In genomic region chr10:93751302-93751701, GRCm38 (mm10) we compare ENCODE assay signal across 22 mouse cellular contexts.
DNase-seq lines count a peak whose midpoint lies in the region; ATAC-seq and TF ChIP-seq lines count a peak whose summit lies in the region.
"Had no signal": no experiment of that assay in that cellular context is flagged by ENCODE, and none has a peak within 500 bp of the region (broad histone marks: within the 10 kb centered on the region; RNA-seq: fewer than 3 reads in every experiment).

No protein-coding gene starts in this region.

- DNase-seq in midbrain, embryonic 10.5 days (ENCODE audit: low spot score), result peak; percentile 19
- peak; percentile 26 for DNase-seq in midbrain, postnatal 0 days (ENCODE audit: low spot score)
- no peak for DNase-seq in cerebellum, postnatal 25 days
- no peak for DNase-seq in natural killer cell, adult 2 months (ENCODE audit: low spot score in 2 of 2)
- DNase-seq: adrenal gland, postnatal 14 days; cerebellum, adult 2 months; heart, postnatal 36 days; kidney, postnatal 10 days; lung, embryonic 14.5 days; right cerebral cortex, postnatal 14 days had no signal

- peaks cover 21% of the 10 kb centered on the region for H3K4me1 ChIP-seq in midbrain, embryonic 10.5 days
- peaks cover 4% of the 10 kb centered on the region for H3K4me1 ChIP-seq in midbrain, embryonic 16.5 days (ENCODE audit: control insufficient read depth, insufficient read depth, low read length)
- H3K4me1 ChIP-seq in hindbrain, embryonic 16.5 days (ENCODE audit: control insufficient read depth, insufficient read depth, low read depth, low read length), result no peaks in the 10 kb centered on the region
- no peaks in the 10 kb centered on the region for H3K4me1 ChIP-seq in midbrain, postnatal 0 days (ENCODE audit: insufficient read depth, low read length)
- H3K4me1 ChIP-seq: heart, embryonic 12.5 days; stomach, embryonic 15.5 days had no signal

- no peak overlapping the region for H3K27ac ChIP-seq in midbrain, embryonic 10.5 days (replicated peaks)
- H3K27ac ChIP-seq in midbrain, embryonic 16.5 days (ENCODE audit: low read length), result no peak overlapping the region
- no peak overlapping the region for H3K27ac ChIP-seq in hindbrain, embryonic 16.5 days (ENCODE audit: low read depth, low read length)
- no peak overlapping the region for H3K27ac ChIP-seq in midbrain, postnatal 0 days (ENCODE audit: low read depth, low read length)
- H3K27ac ChIP-seq: left cerebral cortex, adult 2 months; liver, embryonic 12.5 days; stomach, embryonic 15.5 days had no signal

- H3K4me2 ChIP-seq in midbrain, embryonic 16.5 days (ENCODE audit: low read length), result no peak overlapping the region
- no peak overlapping the region for H3K4me2 ChIP-seq in hindbrain, embryonic 16.5 days (ENCODE audit: low read length)
- no peak overlapping the region for H3K4me2 ChIP-seq in midbrain, postnatal 0 days (ENCODE audit: low read depth, low read length, poor library complexity, severe bottlenecking)
- H3K4me2 ChIP-seq: heart, embryonic 12.5 days; liver, embryonic 12.5 days; lung, embryonic 14.5 days; stomach, embryonic 15.5 days had no signal

- no peaks in the 10 kb centered on the region for H3K27me3 ChIP-seq in midbrain, embryonic 10.5 days (ENCODE audit: low read depth, poor library complexity, severe bottlenecking)
- H3K27me3 ChIP-seq in midbrain, embryonic 16.5 days (ENCODE audit: control insufficient read depth, insufficient read depth, low read depth, low read length), result no peaks in the 10 kb centered on the region
- no peaks in the 10 kb centered on the region; the same call in 1 of the 2 replicates for H3K27me3 ChIP-seq in hindbrain, embryonic 16.5 days (replicated peaks; ENCODE audit: control insufficient read depth, insufficient read depth, low read length)
- no peaks in the 10 kb centered on the region for H3K27me3 ChIP-seq in midbrain, postnatal 0 days (ENCODE audit: insufficient read depth, low read length)
- H3K27me3 ChIP-seq: heart, embryonic 12.5 days; liver, embryonic 12.5 days; Patski; stomach, embryonic 15.5 days had no signal

- ATAC-seq in midbrain, embryonic 16.5 days, result no peak
- ATAC-seq in hindbrain, embryonic 16.5 days, result 0 out of 2 replicates have a peak, but pooled peaks have one; percentile 45
- no peak for ATAC-seq in midbrain, postnatal 0 days (ENCODE audit: low FRiP score)
- no peak for ATAC-seq in erythroblast, adult 5-6 weeks (replicated peaks; ENCODE audit: low FRiP score, poor library complexity, severe bottlenecking)
- ATAC-seq: activated CD4-positive, CD25-positive, alpha-beta regulatory T cell, adult 4 months; forebrain, embryonic 14.5 days; intestine, postnatal 0 days; liver, embryonic 12.5 days; Patski had no signal

- H3K9ac ChIP-seq in midbrain, embryonic 16.5 days (ENCODE audit: low read depth, low read length), result no peak overlapping the region
- no peak overlapping the region for H3K9ac ChIP-seq in hindbrain, embryonic 16.5 days (ENCODE audit: low read depth, low read length)
- H3K9ac ChIP-seq in midbrain, postnatal 0 days (replicated peaks; ENCODE audit: low read length, poor library complexity, severe bottlenecking), result no peak overlapping the region
- H3K9ac ChIP-seq: heart, embryonic 12.5 days; liver, embryonic 12.5 days; lung, embryonic 14.5 days; stomach, embryonic 15.5 days had no signal

- no peaks in the 10 kb centered on the region for H3K9me3 ChIP-seq in midbrain, embryonic 10.5 days (replicated peaks)
- H3K9me3 ChIP-seq in midbrain, embryonic 16.5 days (replicated peaks; ENCODE audit: control insufficient read depth, low read length, poor library complexity, severe bottlenecking), result no peaks in the 10 kb centered on the region
- no peaks in the 10 kb centered on the region for H3K9me3 ChIP-seq in hindbrain, embryonic 16.5 days (ENCODE audit: control insufficient read depth, low read length)
- no peaks in the 10 kb centered on the region for H3K9me3 ChIP-seq in midbrain, postnatal 0 days (ENCODE audit: low read length)
- H3K9me3 ChIP-seq: heart, embryonic 12.5 days; liver, embryonic 12.5 days; stomach, embryonic 15.5 days had no signal

- WGBS in midbrain, embryonic 10.5 days, result 63% methylated on average over 14 of the region's 14 CpGs
- WGBS in midbrain, embryonic 16.5 days, result 46% methylated on average over 14 of the region's 14 CpGs
- 30% methylated on average over 14 of the region's 14 CpGs for WGBS in hindbrain, embryonic 16.5 days
- 29% methylated on average over 14 of the region's 14 CpGs for WGBS in midbrain, postnatal 0 days

- no peak for TF ChIP-seq CTCF in midbrain, postnatal 0 days (IDR thresholded peaks at IDR 0.05)

- no peaks in the 10 kb centered on the region for H3K36me3 ChIP-seq in midbrain, embryonic 10.5 days
- H3K36me3 ChIP-seq in midbrain, embryonic 16.5 days (ENCODE audit: control insufficient read depth, insufficient read depth, low read length), result no peaks in the 10 kb centered on the region
- H3K36me3 ChIP-seq in hindbrain, embryonic 16.5 days (ENCODE audit: control insufficient read depth, insufficient read depth, low read length), result no peaks in the 10 kb centered on the region
- no peaks in the 10 kb centered on the region for H3K36me3 ChIP-seq in midbrain, postnatal 0 days (ENCODE audit: insufficient read depth, low read length)
- H3K36me3 ChIP-seq: heart, embryonic 12.5 days; liver, embryonic 12.5 days; stomach, embryonic 15.5 days had no signal

- H3K4me3 ChIP-seq in midbrain, embryonic 10.5 days, result no peak overlapping the region
- no peak overlapping the region for H3K4me3 ChIP-seq in midbrain, embryonic 16.5 days (ENCODE audit: low read depth, low read length)
- H3K4me3 ChIP-seq in hindbrain, embryonic 16.5 days (ENCODE audit: low read length), result no peak overlapping the region
- no peak overlapping the region for H3K4me3 ChIP-seq in midbrain, postnatal 0 days (ENCODE audit: low read depth, low read length)
- H3K4me3 ChIP-seq: heart, embryonic 12.5 days; left cerebral cortex, adult 2 months; liver, embryonic 12.5 days; myocyte; stomach, embryonic 15.5 days had no signal

Comparison
In these comparisons a context has a peak if more than half of its experiments do, and no peak if none do; other contexts are left out.
1. DNase-seq: peak in midbrain, embryonic 10.5 days (single experiment) and midbrain, postnatal 0 days (single experiment); none in cerebellum, postnatal 25 days (0 of 2) and natural killer cell, adult 2 months (0 of 2).